Mouse (Mus musculus) T-helper 1 cell (primary cell): ENCODE measurements at regions not wholly inside any gene's neighbourhood (a gene's known extent, or its start where the extent isn't known, plus 50 kb on each side); places are given as distances from the start of the nearest gene placed in this dataset.

Experiments used
- in situ Hi-C: fragments of 300-600 bp; cut with MboI, MseI; formaldehyde crosslinking; loops from one replicate; pipeline ENCODE4 v1.15.1; 2025; ENCODE audit warnings: high pct_unique_total_duplicates

DNA sequence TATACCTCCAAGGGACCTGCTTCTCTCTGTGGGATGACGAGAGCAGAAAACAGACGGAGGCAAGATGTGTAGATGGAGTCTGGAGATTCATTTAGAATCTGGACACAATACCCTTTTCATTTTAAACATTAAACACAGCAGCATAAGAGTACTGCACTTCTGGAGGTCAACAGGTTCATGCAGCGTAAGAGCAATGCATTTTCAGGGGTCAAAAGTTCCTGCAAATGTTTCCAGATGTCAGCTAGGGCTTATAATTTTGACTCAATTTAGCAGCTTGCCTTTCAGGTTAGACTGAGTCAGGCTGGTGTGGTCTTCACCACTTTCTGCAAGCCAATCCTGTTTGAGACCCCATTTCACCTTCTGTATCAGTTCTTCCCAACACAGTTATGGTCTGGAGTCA is 277.9 kb downstream of the Hace1 start:
- in situ Hi-C loops: no loop called here

DNA sequence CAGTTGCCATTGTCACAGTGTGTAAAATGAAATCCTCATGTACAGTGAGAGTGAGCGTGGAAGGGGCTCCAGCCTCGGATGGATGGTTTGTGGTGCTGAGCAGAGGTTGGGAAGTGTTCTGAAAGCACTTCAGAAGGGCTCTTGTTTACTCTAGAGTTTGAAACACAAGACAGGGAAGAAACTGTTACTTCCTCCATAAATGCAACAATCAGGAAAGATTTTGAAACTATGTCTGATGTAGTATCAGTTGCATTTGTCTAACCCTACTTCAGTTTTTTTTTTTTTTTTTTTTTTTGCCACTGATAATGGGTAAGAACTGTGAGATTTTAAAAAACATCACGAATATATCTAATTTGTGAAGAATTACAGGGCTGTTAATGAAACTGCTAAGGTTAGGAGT is 281.5 kb downstream of the Hace1 start:
- in situ Hi-C loops: no loop called here

DNA sequence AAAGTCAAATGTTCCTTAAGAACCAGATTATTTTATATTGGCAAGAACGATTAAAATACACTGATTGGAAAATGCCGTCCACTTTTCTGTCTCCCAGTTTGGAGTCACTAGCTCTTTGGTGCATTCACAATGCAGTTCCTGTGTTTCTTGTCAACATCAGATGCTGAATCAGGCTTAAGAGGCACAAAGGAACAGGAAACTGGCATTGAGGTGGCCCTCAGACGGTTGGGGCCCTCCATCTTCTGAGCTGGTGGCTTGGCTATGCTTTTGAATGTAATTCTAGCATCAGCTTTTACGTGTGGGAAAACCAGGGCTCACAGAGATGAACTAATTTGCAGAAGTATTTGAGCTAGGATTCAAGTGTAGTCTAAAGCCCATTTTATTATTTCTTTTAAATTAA is 282.3 kb downstream of the Hace1 start:
- in situ Hi-C loops: no loop called here

DNA sequence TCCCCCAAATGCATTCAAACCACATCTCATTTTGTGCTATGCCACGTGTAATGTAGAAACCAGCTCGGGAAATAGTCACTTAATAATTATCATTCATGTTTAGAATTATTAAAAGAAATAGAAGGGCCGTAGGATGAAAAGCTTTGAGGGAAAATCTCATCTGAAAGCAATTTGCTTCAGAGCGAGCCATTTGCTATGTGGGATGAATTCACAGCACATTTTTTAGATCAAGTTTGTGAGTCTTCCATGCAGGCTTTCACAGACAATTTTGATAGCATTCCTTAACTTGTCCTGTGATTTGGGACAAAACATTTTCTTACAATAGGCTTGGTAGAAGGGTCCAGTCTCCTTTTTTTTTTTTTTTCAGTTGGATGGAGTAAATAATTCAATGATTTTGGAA is 283.1 kb downstream of the Hace1 start:
- in situ Hi-C loops: no loop called here

DNA sequence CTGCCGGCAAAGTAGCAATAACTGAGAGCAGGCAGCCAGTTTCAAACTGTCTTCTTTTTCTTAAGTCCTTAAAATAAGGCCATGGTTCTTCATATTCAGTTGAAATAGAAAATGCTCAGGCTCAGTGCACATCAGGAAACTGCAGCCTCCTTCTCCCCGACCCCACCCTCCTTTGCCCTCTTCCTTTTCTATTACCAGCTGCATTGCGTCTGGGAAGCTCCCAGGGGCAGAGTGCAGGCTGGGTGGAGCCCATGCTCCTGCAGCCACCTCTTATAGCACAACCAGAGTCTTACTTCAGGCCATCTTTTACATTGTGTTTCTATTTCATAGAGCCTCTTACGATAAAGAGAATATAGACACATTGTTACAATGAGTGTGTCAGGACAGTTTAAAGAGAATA is 288.2 kb downstream of the Hace1 start:
- in situ Hi-C loops: no loop called here

DNA sequence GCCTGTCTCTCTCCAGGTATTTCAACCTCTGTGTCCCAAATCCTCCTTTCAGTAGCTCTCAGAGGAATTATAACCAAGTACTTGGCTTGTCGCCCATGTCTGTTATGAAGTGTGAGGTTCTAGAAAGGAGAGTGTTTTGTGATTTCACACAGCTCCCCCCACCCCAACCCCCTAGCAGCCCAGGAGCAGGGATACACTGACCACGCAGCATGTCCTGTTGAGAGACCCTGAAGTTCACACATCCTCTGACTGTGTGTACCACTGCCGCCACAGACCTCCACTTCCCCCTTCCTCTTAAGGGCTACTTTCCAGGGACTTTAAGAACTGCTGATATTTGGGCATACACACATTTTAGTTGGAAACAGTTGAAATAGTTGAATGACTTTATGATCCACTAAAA is 289.2 kb downstream of the Hace1 start:
- in situ Hi-C loops: no loop called here

DNA sequence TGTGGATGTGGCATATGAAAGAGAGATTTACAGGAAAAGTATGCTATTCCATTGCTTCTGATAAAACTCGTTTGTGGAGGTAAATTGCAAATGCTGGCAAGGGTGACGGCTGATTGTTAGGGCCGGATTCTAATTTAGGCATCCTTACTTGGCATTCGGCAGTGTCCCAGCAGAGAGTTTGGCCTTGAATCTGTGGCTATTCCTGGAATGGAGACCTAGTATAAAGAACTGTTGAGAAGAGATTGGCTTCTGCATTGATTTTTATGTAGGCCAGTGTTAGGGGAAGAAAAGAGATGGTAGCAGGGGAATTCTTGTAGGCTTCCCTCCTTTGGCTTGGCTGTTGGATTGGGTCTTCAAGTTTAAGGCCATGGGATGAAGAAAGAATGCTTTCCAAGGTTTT is 293.4 kb downstream of the Hace1 start:
- in situ Hi-C loops: loop anchor here (10.0 kb wide), 1 partner anchor 1524 kb away; no protein-coding TSS in a partner anchor

DNA sequence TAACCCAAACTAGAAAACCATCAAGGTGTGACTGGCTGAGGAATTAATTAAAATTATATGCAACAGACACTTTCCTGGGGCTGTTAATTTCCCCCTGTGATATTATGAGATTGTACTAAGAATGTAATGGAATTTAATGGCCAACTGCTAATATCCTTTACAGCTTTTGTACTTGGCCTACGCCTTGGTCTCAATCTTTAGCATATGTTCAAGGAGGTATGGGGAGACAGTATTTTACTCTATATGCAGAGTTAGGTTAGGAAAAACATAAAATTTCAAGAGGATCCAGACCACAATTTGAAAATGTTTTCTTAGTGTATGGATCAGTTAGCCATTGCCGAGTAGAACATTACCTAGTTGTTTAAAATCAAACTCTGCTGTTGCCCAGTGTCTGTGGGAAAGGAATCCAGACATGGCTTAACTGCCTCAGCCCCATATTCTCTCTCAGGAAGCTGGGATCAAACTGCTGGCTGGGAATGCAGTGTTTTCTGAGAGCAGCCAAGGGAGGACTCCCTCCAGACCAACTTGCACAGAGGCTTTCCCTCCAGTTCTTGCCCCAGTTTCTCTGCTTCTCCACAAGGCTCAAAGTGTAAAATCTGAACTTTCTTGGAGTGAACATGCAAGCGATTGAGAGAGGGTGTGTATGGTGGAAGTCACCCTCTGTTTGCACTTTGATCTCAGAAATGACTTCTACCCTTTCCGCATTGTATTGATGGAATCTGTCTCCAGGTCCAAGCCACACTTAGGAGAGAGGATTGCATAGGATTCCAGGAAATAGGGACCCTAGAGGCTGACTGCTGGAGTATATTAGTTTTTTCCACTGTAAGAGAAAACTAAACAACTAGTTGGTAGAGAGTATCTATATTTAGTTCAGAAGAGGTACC is 294.6 kb downstream of the Hace1 start:
- in situ Hi-C loops: loop anchor here (10.0 kb wide), 1 partner anchor 1523 kb away; no protein-coding TSS in a partner anchor

DNA sequence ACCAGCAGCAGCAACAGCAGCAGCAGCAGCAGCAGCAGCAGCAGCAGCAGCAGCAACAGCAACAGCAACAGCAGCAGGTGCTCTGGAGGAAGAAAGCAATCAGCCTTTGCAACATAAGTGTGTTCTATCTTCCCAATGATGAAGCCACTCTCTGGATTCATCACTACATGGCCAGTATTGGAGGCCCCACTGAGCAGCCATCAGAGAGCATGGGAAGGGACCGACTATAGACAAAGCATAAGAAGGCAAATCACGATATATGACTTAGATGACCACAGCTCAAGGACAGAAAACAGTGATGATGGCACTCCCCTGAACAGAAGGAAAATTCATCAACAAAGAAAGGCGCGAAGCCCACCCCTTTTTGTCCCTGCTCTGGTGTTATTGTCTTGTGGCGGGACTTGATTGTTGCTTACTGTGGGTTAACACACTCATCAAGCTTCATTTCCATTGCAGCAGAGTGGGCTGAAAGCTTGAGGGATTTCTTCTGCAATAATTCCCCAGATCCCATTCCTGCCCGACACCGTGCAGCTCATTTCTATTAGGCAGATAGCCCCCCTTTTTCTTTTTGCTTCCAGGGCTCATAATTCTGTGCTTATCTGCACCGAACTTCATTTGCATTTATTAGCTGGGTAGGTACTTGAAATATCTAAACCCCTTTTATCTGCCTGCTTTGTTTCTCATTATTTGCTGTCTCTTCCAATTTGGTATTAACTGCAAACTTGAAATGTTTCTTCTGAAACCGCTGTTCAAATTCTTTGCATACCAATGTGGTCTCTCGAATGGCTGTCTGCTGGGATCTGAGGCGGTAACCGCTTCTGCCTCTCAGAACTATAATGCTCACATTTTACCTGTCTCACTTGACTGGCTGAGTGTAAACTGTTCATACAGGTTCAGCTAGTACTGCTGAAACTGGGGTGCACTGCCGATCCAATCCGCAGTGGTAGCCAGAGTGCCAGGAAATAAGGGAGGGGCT is 296.5 kb downstream of the Hace1 start:
- in situ Hi-C loops: loop anchor here (10.0 kb wide), 1 partner anchor 1521 kb away; no protein-coding TSS in a partner anchor

DNA sequence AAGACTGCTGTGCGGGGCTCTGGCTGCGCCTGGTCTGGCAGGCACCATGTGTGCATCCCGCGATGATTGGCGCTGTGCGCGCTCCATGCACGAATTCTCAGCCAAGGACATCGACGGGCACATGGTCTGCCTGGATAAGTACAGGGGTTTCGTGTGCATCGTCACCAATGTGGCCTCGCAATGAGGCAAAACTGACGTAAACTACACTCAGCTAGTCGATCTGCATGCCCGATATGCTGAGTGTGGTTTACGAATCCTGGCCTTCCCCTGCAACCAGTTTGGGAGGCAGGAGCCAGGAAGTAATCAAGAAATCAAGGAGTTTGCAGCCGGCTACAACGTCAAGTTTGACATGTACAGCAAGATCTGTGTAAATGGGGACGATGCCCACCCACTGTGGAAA is 297.7 kb downstream of the Hace1 start:
- in situ Hi-C loops: loop anchor here (10.0 kb wide), 1 partner anchor 1520 kb away; no protein-coding TSS in a partner anchor

DNA sequence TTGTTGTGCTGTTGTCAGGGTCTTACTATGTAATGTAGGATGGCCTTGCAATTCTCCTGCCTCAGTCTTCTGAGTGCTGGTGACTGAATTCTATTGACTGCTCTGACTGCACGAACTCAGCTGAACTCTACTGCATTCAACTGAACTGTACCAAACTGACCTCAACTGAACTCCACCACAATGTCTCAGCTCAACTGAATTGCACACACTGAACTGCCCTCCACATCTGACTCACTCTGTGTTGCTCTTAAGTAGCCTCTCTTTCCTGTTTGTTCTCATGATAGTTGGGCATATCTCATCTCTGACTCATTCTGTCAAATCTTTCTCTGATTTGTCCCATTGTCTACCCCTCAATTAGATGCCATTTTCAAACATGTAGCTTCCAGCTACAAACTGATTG is 306.1 kb downstream of the Hace1 start:
- in situ Hi-C loops: no loop called here

DNA sequence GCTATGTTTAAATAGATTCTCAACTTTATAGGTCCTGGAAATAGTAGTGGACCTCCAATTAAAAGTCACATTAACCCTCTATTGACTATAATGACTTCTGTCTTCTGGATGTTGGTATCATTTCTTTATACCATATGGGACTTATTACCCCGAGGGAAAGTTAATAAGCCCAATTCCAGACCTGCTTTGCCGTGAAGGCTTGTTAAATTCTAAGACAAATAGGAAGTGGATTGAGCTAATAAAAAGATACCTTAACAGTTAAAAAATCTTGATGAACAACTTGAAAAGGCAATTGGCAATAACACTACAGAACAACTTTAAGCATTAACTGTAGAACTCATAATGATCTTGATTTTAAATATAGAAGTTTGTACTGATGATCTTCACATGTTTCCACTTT is 309.0 kb downstream of the Hace1 start:
- in situ Hi-C loops: no loop called here

DNA sequence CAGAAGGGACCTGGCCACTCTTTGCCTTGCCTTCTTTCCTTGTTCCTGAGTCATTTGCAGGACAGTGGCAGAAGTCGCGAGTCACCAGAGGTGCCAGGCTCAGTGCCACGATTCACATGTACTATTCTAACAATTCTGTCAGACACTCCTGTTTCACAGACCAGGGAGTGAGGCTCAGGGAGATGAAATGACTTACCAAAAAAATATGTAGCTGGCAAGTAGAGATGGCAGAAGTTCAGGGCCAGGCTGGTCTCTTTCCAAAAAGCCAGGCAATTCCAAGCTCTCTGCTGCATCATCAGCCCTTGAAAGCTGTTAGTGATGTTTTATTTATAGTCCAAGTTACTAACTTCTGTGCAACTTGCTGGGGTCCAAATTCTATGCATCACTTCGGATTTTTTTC is 311.2 kb downstream of the Hace1 start:
- in situ Hi-C loops: no loop called here

DNA sequence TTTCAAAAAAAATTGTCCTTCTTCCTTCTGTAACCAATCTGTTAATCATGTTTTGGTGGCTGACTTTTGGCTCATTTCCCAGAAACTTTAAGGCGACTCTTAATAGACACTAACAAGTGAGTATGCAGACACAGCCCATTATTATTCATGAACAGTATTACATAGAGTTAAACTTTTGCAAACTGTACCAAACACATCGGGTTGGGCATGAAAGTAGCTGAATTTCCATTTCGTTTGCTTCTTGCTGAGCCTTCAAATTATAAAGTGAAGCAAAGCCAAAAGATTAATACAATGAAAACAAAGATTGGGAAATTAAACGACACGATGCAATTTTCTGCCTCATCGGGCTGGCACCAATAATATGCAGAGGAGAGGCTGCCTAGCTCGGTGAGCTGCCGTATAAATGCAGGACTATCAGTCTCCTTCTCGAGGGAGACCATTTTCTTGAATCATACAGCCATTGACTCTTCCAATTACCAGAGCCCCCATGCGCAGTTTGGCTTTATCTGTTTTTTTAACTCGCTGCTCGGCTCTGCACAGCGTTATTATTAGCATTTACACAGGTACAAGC is 311.8 kb downstream of the Hace1 start:
- in situ Hi-C loops: no loop called here

DNA sequence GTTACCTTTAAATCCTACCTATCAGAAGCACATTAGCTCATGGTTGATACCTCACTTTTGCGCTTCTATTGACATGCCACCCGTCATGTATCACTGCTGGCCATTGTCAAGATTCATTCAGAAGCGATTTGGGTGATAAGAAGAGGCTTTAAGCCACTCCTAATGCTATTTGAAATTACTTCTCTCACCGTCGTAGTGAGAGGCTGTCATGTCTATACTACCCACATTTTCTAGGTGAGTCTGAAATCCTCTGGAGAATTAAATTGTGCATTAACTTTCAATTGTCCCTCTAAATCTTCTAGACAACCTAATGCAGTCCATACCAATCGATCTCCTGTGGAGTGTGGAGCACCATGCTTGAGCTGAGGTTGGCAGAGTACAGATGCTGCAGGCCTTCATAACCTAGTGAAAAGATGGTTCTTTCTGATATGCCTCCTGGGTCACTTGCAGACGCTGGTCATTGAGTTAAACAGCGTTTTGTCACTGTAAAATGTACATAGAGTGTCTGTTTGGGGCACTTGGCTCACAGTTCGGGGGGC is 312.5 kb downstream of the Hace1 start:
- in situ Hi-C loops: no loop called here

DNA sequence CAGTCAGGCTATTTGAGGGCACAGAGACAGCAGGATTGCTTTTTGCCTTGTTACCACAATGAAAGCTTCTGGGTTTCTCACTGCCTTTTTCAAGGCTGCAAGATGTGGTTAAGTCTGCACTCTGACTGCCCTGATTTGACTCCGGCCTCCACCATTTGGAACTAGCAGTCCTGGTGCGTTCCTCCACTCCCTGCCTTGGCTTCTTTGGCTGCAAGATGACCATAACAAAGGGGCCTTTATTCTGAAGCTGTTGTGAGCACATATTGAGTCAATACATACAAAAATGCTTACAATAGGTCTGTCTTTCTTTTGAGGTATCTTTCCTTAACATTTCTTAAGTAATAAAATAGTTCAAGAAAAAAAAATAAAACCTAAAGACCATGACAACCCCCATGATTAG is 314.8 kb downstream of the Hace1 start:
- in situ Hi-C loops: no loop called here

DNA sequence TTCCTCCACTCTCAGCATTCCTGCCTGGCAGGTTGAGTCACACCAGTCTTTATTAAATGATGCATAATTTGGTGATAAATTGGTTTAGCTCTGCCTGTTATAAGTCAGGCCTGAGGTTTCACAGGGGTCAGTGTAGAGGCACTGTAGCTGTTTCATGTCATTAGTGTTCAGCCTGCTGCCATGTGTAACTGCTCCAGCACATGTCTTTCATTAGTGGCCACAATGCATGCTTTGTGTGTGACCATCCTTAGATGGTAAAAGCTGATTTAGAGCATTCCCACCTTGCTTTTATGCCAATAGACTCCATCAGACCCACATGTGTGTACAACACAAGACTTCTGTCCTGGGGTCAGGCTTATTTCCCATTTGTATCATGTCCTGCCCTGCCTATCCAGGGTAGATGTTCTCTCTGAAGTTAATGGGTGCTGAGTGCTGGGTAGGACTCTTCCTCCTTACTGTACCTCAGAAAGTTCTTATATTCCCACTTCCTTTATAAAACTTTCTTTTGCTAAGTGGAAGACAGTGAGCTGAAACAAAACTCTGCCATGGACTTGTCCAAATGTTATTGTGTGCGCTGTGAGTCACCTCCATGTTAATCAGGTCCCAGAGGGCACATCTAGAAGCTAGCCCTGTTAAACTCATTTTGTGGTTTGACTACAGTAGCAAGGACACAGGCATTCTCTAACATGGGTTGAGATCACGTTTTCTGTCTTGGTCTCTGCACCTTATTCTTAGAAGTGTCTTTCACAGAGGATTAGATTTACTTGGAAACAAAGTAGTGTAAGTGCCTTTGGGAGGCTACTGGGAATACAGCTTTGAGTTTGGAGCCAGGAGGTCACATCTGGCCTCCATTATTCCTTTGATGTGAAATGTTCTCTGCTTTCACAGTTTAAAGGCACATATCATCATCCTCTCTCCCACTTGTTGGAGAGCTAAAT is 316.5 kb downstream of the Hace1 start:
- in situ Hi-C loops: no loop called here

DNA sequence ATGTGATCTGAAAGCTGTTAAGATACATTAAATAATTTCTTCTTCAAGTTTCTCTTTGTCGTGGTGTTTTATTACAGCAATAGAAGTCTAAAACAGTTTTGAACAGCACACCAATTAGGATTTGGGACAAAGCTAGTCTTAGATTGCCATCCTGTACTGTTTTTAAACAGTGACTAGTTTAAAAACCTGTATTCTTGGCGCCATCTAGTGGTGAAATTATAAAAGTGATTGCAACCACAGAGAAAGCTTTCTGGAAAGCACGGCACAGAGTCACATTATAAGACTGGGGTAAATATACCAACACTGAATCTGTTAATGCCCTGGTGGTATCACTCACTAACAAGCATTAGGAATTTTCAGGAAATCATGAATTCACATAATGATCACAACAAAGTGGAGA is 339.3 kb downstream of the Hace1 start:
- in situ Hi-C loops: loop anchor here (5.0 kb wide), 1 partner anchor 240 kb away; no protein-coding TSS in a partner anchor

DNA sequence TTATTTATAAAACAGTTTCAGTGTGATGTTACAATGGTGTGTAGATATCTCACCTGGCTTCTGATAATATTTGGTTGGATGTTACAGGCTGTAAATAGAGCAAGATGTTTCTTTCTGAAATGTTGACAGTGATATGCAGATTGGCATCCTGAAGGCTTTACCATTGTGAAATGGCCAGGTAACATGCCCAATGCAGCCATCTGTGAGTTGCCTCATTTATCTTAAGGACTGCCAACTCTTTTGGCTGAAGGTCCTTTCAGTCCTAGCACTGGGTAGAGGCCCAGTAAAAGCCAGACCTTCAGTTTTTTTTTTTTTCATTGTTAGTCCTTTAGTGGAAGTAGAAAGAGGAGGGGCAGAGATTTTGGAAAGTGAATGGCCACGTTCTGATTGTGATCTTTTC is 348.1 kb downstream of the Hace1 start:
- in situ Hi-C loops: no loop called here

DNA sequence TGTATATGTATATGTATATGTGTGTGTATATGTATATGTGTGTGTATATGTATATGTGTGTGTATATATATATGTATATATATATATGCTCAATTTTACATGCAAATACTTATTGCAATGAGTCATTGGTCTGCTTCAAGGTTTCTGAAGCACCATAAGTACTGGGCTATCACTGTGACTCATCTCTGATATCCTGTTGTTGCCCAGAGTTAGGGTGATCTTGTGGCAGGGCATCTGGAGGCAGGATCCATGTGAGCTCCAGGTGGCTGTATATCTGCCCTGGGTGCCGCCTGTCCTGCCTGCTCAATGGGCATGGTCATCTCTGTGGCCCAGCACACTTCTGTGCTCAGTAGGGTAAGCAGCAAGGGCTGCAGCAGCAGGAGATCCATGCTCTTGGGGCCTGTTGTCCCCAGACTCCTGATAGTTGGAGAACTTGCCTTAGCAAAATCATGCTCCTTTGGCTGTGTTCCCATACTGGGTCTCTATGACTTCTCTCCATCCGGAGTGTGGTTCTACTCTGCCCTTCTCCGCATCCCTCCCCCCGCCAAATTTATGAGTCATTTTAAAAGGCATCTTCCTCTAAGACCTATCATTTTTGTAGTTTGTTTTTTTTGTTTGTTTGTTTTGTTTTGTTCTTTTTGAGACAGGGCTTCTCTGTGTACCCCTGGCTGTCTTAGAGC is 356.1 kb downstream of the Hace1 start:
- in situ Hi-C loops: no loop called here
